Mouse (Mus musculus) hindlimb bud, embryonic 11.5 days (tissue): ENCODE measurements around the gene Kalrn.

Experiments used
- DNase-seq: peaks from one replicate; pipeline ENCODE4 v3.0.0-alpha.2; 2012; ENCODE audit warnings: low read depth, low spot score; ENCODE audit errors: extremely low spot score

Gene Kalrn

GRCm38 (mm10) chr16:33927263-33927824 lies 646.0 kb downstream of the Kalrn start:
- no peak for DNase-seq

DNA sequence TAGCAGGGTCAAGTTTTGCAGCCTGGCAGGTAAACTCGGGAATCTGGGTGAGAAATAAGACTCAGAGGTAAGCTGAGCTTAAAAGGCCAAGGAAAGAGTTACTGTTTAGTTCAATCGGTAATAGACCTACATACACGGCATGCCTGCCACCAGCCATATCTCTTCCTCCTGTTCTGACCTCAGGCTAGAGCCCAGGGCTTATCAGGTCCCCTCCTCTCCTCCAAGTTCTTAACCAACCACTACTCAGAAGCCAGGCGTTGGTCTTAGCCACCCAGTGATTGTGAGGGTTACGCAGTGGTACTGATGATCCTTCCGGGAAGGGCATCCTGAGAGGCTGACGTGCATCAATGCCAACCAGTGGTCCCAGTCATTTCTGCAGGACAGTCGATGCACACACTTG lies 649.6 kb downstream of the Kalrn start:
- DNase-seq: no peak

- DNase-seq: no peak
Observed at GRCm38 (mm10) chr16:33923001-33923316, 650.4 kb downstream of the Kalrn start.

GRCm38 (mm10) chr16:33922111-33923000 lies 651.0 kb downstream of the Kalrn start:
- no peak for DNase-seq

GRCm38 (mm10) chr16:33921514-33921913 lies 651.8 kb downstream of the Kalrn start:
- no peak for DNase-seq
